Mouse (Mus musculus): ENCODE measurements at regions not wholly inside any gene's neighbourhood (a gene's known extent, or its start where the extent isn't known, plus 50 kb on each side); places are given as distances from the start of the nearest gene placed in this dataset.
A peak's percentile ranks its signal among the peaks of the same experiment; 100 is the strongest.

DNA sequence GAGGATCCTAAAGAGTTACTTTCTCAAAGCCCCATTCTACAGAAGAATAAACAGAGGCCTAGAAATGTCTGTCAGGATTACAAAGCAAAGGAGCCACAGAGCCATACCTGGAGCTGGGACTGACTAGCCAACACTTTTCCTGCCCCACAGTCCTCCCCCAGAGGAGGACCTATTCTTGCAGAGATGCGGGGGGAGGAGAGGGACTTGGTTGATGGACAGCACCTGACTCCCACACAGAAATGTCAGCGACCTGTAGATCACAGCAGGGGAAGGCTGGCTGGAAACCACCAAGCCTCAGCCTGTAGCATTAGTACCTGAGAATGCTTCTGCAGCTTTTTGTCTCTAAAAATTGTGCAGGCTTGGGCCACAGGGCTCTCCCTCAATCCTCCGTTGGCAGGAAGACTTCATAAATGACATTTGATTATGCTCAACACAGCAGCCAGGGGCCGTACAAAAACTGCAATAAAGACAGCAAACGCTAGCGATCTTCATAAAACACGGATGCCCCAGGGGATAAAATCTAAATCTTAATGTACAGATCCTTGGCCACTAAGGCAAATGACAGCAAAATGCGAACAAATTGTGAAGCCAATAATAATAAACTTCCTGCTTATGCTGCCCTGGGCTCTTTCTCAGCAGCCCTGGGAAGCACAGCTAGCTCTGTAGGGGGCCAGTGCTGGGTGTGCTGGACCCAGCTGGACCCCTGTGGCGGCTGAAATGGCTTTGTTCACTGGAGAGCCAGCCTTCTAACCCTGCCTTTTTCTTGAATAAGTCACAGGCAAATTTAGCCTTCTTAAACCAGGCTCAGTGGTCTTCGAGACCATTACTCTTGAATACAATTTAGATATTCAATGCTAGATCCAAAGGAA is 489.4 kb upstream of the Camk1g start:
- no peak for ATAC-seq (replicated peaks; ENCODE audit: poor library complexity, severe bottlenecking)

DNA sequence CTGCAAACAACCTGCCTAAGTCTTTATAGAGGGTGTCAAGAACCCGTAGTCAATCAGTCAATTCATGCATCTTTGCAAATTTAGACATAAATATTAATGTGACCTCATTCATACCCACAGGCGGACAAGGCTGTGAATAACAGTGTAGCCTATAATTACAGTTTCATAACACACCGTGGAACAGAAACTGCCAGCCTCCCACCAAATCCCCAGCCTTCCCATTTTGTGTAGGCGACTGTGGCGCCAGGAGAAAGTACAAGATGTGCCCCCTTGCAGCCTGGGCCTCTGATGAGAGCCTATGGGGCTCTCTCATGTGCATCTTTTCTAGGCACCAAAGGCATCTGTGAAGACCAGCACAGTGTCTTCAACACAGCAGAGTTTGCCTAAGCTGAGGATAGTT is 477.8 kb upstream of the Camk1g start:
- no peak for ATAC-seq (replicated peaks; ENCODE audit: poor library complexity, severe bottlenecking)

DNA sequence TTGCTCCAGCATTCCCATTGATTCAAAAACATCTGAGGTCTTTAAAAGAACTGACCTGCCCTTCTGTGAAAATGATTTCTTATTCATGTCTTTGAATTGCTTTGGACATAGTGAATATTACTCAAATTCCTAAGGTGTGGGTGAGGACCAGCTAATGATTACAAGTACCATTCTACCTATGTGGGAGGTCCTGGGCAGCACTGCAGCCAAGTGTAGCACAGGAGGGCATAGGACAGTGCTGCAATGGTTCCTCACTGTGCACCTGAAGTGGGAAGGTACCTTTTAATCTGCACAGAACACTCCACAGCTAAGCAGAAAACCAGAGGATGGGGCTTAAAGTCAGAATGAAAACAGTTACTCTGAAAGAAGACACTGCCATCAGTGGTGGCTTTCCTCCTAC is 474.8 kb upstream of the Camk1g start:
- no peak for ATAC-seq (replicated peaks; ENCODE audit: poor library complexity, severe bottlenecking)

DNA sequence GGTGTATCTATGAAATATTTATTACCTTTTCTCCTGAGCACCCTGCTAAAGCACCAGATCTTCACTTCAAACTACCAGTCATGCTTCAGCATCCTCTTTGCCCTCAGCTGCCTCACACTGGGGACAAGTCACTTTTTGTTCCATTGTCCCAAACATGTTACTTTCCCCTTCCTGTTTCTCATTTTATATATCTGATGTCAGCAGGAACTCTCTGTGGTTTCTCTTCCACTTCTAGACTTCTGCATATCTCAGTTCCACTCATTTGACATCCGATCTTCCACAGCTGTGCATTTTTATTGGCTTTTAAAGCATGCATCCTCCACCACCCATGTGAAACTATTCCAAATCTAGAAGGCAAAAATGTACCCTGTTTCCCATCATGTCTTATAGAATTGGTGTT is 474.4 kb upstream of the Camk1g start:
- peak; percentile 61 for ATAC-seq (replicated peaks; ENCODE audit: poor library complexity, severe bottlenecking)

DNA sequence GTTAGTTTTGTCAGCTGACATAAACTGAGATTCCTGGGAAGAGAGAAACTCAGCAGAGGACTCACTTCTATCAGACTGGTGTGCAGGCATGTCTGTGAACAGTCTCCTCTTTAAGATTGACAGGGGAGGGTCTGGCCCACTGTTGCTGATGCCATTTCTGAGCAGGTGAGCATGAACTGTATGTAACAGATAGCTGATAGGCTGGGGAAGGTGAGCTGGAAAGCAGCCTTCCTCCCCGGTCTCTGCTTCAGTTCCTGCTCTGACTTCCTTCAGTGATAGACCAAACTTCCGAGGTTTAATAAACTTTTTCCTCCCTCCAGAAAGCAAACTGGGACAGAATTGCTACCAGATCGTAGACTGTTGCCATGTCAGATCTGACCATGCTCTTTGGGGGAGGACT is 430.9 kb upstream of the Camk1g start:
- ATAC-seq (replicated peaks; ENCODE audit: poor library complexity, severe bottlenecking): no peak

DNA sequence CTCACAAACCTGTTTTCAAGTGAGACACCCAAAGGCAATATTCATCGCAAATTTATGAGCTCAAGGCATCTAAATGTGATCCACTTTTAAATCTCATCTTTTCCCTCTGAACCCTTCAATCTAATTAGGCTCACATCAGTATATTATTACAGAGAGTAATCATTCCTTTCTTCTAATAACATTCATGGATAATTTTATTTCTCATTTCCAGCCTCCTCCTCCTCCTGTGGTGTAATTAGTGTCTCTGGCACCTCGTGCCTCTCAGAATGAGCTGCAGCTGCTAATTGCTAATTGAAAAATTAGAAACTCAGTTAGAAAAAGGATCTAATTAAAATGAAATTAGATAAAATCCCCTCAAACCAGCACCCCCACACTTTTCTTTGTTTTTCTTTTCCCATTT is 420.5 kb upstream of the Camk1g start:
- no peak for ATAC-seq (replicated peaks; ENCODE audit: poor library complexity, severe bottlenecking)

DNA sequence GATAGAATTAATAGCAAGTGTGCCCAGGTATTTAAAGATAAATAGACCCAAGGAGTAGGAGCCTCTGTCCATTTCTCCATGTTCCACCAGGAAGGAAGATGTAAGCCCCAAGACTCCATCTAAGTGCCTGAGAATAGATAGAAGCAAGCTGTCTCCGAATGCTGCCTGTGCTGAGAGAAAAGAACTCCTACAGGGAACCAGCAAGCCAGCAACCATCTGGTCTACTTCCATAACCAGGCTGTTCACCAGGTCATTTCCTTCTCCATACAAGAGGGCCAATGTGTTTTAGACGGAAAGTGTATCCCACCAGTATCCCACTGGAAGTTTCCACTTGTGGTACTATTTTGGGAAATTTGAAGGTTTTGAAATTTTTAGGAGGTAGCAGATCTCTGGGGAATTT is 418.4 kb upstream of the Camk1g start:
- no peak for ATAC-seq (replicated peaks; ENCODE audit: poor library complexity, severe bottlenecking)

DNA sequence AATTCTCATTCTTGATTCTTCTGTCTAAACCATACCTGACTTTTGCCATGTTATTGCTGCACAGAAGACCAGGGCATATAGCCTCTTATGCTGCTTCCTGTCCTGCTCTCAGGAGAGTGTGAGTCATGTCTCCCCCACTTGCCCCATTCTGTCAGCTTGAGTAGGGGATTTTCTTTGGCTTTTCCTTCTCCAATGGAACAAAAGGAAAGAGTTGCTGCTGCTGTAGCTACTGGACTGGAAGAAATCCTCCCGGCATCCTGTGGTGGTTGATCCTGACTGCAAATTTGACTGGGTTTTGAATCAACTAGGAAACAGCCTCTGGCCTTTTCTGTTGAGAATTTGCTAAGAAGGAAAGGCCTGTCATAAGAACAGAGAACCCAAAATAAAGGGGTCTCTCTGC is 417.3 kb upstream of the Camk1g start:
- no peak for ATAC-seq (replicated peaks; ENCODE audit: poor library complexity, severe bottlenecking)

DNA sequence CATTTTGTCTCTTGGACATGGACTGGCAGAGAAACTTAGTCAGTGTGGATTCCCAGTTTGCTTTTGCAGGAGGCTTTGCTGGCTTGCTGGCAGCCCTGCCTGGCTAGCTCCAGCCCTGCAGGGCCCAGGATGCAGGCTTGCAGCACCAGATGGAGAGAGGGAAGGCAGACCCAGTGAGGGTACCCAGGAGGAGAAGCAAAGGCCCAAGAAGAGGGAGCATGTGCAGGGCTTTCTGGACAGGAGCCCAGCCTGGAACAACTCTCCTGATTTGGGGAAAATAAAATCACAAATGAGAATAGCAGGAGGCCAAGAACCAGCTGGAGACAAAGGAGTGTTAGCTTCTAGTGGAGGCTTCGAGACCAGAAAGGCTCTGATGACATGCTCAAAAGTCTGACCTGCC is 414.9 kb upstream of the Camk1g start:
- no peak for ATAC-seq (replicated peaks; ENCODE audit: poor library complexity, severe bottlenecking)

DNA sequence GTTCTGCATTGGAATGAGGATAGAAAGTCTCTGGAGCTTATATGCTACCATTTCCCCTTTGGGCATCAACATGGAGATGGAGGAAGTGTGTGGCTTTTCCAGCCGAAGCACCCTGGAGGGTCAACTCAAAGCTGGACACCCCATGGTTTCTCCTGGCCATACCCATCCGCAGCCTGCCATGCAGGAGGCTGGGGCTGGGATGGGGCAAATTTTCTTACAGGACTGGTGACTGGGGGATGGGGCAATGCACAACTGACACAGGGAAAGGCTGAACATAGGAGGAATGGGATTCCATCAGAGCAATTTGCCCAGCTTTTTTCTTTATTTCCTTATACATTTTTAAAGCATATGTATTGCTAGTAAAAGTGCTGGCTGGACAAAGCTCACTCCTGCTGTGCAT is 414.4 kb upstream of the Camk1g start:
- ATAC-seq (replicated peaks; ENCODE audit: poor library complexity, severe bottlenecking): no peak

DNA sequence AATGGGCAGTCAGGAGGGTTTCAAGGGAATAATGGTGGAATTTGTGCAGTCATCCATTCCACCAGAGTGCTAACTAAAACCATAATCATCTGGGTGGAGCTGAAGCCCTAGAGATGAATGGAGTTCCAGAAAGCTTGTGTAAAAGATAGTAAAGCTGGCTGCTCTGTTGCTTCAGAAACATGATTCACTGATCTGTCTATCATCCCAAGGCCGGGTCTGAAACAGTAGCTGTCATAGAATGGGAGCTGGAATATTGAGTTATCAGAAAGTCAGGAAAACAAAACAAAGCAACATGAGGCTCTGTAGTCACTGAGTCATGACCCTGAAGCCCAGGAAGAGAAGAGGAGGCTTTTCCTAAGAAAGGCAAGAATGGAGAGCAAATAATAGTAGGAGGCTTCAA is 408.1 kb upstream of the Camk1g start:
- ATAC-seq (replicated peaks; ENCODE audit: poor library complexity, severe bottlenecking): no peak

DNA sequence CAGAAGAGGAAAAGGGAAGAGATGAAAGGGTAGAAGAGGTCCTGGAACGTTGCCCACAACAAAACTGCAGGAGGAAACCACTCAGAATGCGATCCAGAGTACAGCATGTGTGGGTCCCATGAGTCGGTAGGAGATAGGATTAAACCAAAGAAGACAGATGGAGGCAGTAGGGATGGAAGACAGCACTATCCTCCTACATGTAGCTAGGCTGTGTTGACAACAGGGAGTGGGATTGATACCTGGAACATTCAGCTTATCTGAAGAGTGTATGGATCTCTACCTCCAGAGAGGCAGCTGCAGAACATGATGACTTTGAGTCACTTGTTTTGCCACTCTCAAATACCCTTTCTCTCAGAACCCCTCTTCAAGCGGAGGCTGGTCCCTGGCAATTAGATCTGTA is 399.4 kb upstream of the Camk1g start:
- no peak for ATAC-seq (replicated peaks; ENCODE audit: poor library complexity, severe bottlenecking)

DNA sequence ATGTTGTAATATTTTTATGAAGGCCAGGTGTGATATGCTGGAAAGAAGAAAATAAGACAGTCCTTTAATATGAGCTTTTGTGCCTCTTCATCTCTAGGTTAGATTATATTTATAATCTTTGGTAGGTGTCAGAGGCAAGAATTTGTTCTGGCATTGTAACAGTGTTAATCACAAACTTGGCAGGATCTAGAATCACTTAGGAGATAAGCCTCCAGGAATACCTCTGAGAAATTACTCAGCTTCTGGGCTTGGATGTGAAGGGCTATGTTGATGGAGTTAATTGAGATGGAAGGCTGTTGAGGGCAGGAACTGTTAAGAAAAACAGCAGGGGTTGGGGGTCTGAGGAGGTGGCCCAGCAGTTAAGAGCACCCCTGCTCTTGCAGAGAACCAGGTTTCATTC is 394.0 kb upstream of the Camk1g start:
- no peak for ATAC-seq (replicated peaks; ENCODE audit: poor library complexity, severe bottlenecking)

DNA sequence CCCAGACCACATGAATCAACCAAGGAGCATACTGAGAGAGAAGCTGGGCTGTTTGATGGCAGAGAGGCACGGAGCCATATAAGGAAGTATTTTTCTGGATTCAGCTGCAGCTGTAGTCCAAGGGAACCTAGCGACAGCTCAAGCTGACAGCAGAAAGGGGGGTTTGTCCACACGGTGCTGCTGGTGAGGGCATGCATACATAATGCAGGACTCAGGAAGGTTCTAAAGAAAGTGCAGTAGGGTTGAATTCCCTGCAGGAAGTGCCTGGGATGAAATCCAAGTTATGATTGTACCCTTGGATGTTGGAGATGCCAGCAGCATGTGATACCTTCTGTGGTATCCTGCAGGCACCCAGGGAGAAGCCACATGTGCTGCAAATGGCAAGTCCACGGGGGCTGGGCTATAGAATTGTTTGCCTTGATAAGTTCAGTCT is 381.7 kb upstream of the Camk1g start:
- no peak for ATAC-seq (replicated peaks; ENCODE audit: poor library complexity, severe bottlenecking)

DNA sequence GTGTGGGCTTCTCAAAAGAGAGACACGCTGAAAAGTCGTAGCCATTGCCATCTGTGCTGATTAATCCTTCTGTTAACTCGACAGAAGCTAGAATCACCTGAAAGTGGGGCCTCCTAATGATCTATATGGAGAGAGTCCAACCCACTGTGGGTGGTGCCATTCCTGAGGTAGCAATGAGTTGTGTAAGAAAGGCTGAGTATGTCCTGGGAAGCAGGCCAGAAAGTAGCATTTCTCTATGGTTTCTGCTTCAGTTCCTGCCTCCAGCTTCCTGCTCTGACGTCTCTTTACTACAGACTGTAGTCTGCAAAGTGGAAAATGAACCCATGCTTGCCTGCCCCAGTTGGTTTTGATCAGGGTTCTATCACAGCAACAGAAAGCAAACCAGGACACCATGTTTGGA is 380.8 kb upstream of the Camk1g start:
- ATAC-seq (replicated peaks; ENCODE audit: poor library complexity, severe bottlenecking): no peak

DNA sequence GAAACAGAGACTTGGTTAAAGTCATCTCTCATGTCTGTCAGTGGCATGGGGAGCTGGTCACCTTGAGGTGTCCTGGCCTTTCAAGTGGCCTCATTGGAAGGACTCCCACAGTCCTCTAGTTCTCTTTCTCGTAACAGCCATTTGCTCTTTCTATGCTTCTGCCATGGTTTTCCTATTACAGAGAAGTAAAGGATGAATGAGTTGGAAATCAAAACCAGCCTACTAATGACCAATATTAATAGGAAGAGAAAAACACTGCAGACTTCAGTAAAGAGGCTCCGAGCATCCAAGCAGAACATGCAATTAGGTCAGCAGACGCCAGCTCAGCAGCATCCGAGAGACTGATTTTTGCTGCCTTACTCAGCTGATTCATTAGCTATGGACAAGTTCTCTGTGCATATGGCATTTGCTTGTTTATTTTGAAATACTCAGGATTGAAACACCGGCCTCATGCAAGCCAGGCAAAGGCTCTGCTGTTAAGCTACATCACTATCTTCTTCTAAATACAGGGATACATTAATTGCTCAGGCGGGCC is 377.4 kb upstream of the Camk1g start:
- no peak for ATAC-seq (replicated peaks; ENCODE audit: poor library complexity, severe bottlenecking)

DNA sequence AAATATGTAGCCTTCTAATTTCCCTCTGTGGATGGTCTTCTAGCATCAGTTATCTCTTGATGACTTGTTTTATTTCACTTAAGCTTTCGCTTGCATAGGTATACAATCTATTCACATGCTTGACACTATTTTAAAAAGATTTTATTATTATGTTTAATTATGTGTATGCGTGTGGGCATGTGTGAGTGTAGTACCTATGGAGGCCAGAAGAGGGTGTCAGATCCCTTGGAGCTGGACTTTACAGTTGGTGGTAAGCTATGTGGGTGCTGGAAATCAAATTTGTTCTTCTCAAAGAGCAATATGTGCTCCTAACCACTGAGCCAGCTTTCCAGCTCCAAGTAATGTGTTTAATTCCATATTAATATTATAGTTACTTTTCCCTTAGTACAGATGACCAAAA is 372.6 kb upstream of the Camk1g start:
- no peak for ATAC-seq (replicated peaks; ENCODE audit: poor library complexity, severe bottlenecking)

DNA sequence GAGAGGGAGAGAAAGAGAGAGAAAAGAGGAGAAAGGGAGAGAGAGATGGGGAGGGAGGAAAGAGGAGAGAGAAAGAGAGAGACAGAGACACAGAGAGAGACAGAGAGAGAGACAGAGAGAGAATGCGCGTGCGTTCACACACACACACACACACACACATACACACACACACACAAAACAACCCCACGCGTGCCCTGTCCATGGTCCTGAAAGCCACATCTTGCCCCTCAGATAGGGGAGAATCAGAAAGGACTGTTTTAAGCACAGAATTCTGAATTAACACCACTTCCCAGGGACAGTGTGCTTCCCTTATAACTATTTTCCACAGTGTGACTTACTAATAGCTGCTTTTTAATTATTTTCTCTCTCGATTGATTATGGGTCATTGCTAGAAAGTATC is 368.7 kb upstream of the Camk1g start:
- no peak for ATAC-seq (replicated peaks; ENCODE audit: poor library complexity, severe bottlenecking)

DNA sequence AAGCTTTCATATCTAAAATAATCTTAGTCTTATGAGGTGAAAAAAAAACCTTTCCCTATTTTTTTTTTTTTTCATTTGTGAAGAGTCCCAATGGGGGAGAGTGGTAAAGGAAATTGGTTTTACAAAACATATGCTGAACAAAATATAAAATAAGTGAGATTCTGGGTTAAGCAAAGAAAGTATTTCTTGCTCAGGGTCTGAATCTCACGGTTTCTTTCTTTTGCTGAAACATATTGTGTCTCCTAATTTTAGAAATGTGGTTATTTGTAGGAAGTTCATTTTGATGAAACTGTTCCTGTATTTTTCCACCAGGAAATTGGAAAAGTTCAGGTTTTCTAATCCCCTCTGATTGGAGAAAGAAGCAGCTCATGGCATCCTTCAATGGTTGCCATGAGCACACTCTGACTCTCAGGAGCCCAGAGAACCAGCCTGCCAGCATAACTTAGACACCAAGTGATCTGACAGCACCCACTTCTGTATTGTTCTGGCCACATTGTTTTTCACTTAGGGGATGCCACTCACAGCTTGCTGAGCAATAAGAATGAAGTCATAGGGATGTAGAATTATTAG is 365.9 kb upstream of the Camk1g start:
- no peak for ATAC-seq (replicated peaks; ENCODE audit: poor library complexity, severe bottlenecking)

DNA sequence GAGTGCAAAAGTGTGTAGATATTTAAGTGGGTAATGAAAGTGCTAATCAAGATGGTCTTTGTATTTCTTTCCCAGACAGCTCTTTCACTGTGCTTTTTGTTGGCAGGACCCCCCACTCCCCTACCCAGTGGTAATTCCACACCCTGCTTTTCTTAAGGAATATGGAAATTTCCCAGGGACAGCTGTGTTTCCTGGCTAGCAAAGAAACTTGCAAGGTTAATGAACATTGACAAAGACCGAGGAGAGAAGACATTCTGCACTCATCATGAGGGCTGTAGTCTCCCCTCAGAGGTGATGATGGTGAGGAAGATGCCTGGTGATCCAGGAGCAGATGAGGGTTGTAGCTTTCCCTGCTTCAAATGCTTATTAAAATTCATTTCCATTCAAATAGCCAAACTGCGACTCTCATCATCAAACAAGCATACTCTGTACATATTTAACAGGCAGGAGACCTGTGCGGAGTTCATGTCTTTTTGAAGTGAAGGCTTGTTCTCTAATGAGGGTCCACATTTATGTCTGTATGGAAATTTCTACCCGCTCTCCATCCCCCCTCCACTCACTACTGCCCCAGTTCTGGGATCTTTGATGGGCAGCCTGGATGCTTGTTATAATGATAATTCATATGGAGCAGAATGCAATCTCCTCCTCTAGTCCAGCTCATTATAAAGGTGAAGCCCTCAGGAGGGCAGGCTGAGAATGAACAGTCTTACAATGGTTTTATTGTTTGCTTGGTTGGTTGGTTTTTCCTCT is 364.1 kb upstream of the Camk1g start:
- ATAC-seq (replicated peaks; ENCODE audit: poor library complexity, severe bottlenecking): no peak

DNA sequence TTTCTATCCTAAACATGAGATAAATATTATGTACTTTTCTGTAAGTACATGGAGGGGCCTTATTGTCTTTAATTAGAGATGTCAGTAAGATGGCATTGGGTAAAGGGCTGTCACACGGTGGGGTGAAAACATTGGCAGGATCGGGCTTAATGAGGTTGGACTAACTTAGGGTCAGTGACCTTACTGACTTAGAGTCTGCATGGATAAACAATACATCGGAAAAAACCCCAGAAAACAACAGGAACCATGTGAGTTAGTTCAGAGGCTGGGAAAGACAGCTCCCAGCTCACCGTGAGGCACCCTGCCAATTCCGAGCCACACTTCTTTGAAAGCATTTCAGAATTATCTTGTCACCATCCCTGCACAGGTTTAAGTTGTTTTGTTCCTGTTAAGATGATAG is 363.3 kb upstream of the Camk1g start:
- ATAC-seq (replicated peaks; ENCODE audit: poor library complexity, severe bottlenecking): no peak
